Mouse (Mus musculus) liver, adult 2 months (tissue): ENCODE data around the gene Abhd2.

Source experiments
- CTCF ChIP-seq: fragments of 200-500 bp; IDR thresholded peaks from 2 replicates; pipeline ENCODE4 v1.5.1; 2011; ENCODE audit warnings: low read depth, low read length, control low read depth
- POLR2A ChIP-seq: fragments of 200-500 bp; IDR thresholded peaks from 2 replicates; pipeline ENCODE4 v1.6.1; 2011; ENCODE audit warnings: low read length, control low read depth; ENCODE audit not compliant: insufficient read depth; ENCODE audit errors: extremely low read depth

- TF ChIP-seq POLR2A: no peak
- no peak for TF ChIP-seq CTCF
Observed at GRCm38 (mm10) chr7:79376516-79377275, 103.7 kb downstream of the Abhd2 start.
